Mouse (Mus musculus): ENCODE results near the gene Pex11g. TPM values are rescaled to one million over a fixed set of nuclear protein-coding genes. Genes with fewer than 3 reads are reported as not detected.
A peak's percentile ranks its signal among the peaks of the same experiment; 100 is the strongest.

The Pex11g gene
- polyA plus RNA-seq, 1 experiment from 2014 or later: 4.5 TPM

GRCm38 (mm10) chr8:3470562-3470961 is 3.1 kb upstream of the Pex11g start, which contains the start of gene Tex45:
Tex45 (plus strand) TSS chr8:3470862.
- H3K36me3 ChIP-seq: no peaks in the 10 kb centered on the region
- no peak within 1 kb of the TSS for H3K9ac ChIP-seq
- no peak for ATAC-seq (ENCODE audit: low FRiP score, low read depth)

GRCm38 (mm10) chr8:3468838-3469237 is 1.4 kb upstream of the Pex11g start:
- Histone ChIP-seq H3K9me3 (no peaks in the 10 kb centered on the region), H3K27me3 (no peaks in the 10 kb centered on the region), H3K36me3 (no peaks in the 10 kb centered on the region), H3K4me1 (replicated peaks) (peaks cover 5% of the 10 kb centered on the region), H3K4me2 (no peak overlapping the region), H3K27ac (replicated peaks) (no peak overlapping the region), H3K9ac (no peak overlapping the region), H3K4me3 (no peak overlapping the region)
- no peak for ATAC-seq (ENCODE audit: low FRiP score, low read depth)
- 88% methylated on average over 1 of the region's 1 CpGs for WGBS

More at GRCm38 (mm10) chr8:3470562-3470961, 3.1 kb upstream of the Pex11g start, which contains the start of gene Tex45:
- no peak within 1 kb of the TSS for H3K4me3 ChIP-seq
- H3K27me3 ChIP-seq: no peaks in the 10 kb centered on the region
- H3K9me3 ChIP-seq: no peaks in the 10 kb centered on the region
- no peak within 1 kb of the TSS for H3K27ac ChIP-seq (replicated peaks)
- peaks cover 5% of the 10 kb centered on the region for H3K4me1 ChIP-seq (replicated peaks)
- no peak within 1 kb of the TSS for H3K4me2 ChIP-seq

GRCm38 (mm10) chr8:3467886-3468545 is 536 bp upstream of the Pex11g start:
- Histone ChIP-seq H3K27me3 (no peaks in the 10 kb centered on the region), H3K4me1 (replicated peaks) (peaks cover 5% of the 10 kb centered on the region), H3K9me3 (no peaks in the 10 kb centered on the region), H3K9ac (peak overlapping the region; percentile 36), H3K36me3 (no peaks in the 10 kb centered on the region), H3K4me3 (peak overlapping the region; percentile 43), H3K4me2 (peak overlapping the region; percentile 62), H3K27ac (replicated peaks) (peak overlapping the region; percentile 72)
- peak; percentile 24; the same call in 1 of the 2 replicates for ATAC-seq (ENCODE audit: low FRiP score, low read depth)
- 49% methylated on average over 9 of the region's 9 CpGs for whole genome bisulfite sequencing

GRCm38 (mm10) chr8:3464309-3464708 is 3.2 kb downstream of the Pex11g start:
- no peak for ATAC-seq (ENCODE audit: low FRiP score, low read depth)
- no peak overlapping the region for H3K4me2 ChIP-seq
- WGBS: 57% methylated on average over 5 of the region's 5 CpGs
- H3K27ac ChIP-seq (replicated peaks): no peak overlapping the region
- no peaks in the 10 kb centered on the region for H3K27me3 ChIP-seq
- H3K4me3 ChIP-seq: no peak overlapping the region
- H3K36me3 ChIP-seq: no peaks in the 10 kb centered on the region
- no peaks in the 10 kb centered on the region for H3K9me3 ChIP-seq
- H3K4me1 ChIP-seq (replicated peaks): peaks cover 5% of the 10 kb centered on the region
- no peak overlapping the region for H3K9ac ChIP-seq

GRCm38 (mm10) chr8:3463248-3463647 is 4.2 kb downstream of the Pex11g start:
- no peaks in the 10 kb centered on the region for H3K27me3 ChIP-seq
- ATAC-seq (ENCODE audit: low FRiP score, low read depth): no peak
- 88% methylated on average over 2 of the region's 2 CpGs for WGBS
- H3K4me1 ChIP-seq (replicated peaks): peaks cover 5% of the 10 kb centered on the region
- H3K27ac ChIP-seq (replicated peaks): no peak overlapping the region
- 0 out of 2 replicates have a peak, but pooled peaks cover 1% of the 10 kb centered on the region for H3K36me3 ChIP-seq
- no peak overlapping the region for H3K4me3 ChIP-seq
- no peak overlapping the region for H3K4me2 ChIP-seq
- H3K9ac ChIP-seq: no peak overlapping the region
- H3K9me3 ChIP-seq: no peaks in the 10 kb centered on the region

- no peaks in the 10 kb centered on the region for H3K4me1 ChIP-seq (replicated peaks)
- H3K36me3 ChIP-seq: peaks cover 74% of the 10 kb centered on the region
- H3K4me2 ChIP-seq: no peak overlapping the region
- no peak overlapping the region for H3K27ac ChIP-seq (replicated peaks)
- WGBS: 98% methylated on average over 25 of the region's 25 CpGs
- H3K4me3 ChIP-seq: no peak overlapping the region
- no peaks in the 10 kb centered on the region for H3K9me3 ChIP-seq
- no peak overlapping the region for H3K9ac ChIP-seq
- no peak for ATAC-seq (ENCODE audit: low FRiP score, low read depth)
- no peaks in the 10 kb centered on the region for H3K27me3 ChIP-seq
Measured at GRCm38 (mm10) chr8:3451992-3452391, 15.5 kb downstream of the Pex11g start.

GRCm38 (mm10) chr8:3450670-3451069 is 16.8 kb downstream of the Pex11g start:
- H3K4me1 ChIP-seq (replicated peaks): no peaks in the 10 kb centered on the region
- ATAC-seq (ENCODE audit: low FRiP score, low read depth): peak; percentile 43
- 31% methylated on average over 5 of the region's 5 CpGs for WGBS
- no peak overlapping the region for H3K27ac ChIP-seq (replicated peaks)
- no peak overlapping the region for H3K9ac ChIP-seq
- peaks cover 69% of the 10 kb centered on the region for H3K36me3 ChIP-seq
- no peak overlapping the region for H3K4me3 ChIP-seq
- no peak overlapping the region for H3K4me2 ChIP-seq
- no peaks in the 10 kb centered on the region for H3K9me3 ChIP-seq
- H3K27me3 ChIP-seq: no peaks in the 10 kb centered on the region

GRCm38 (mm10) chr8:3449226-3449625 is 18.3 kb downstream of the Pex11g start:
- Histone ChIP-seq H3K36me3 (peaks cover 61% of the 10 kb centered on the region), H3K27me3 (no peaks in the 10 kb centered on the region), H3K4me3 (no peak overlapping the region), H3K27ac (replicated peaks) (no peak overlapping the region), H3K4me1 (replicated peaks) (no peaks in the 10 kb centered on the region), H3K4me2 (no peak overlapping the region), H3K9me3 (no peaks in the 10 kb centered on the region), H3K9ac (no peak overlapping the region)
- WGBS: 94% methylated on average over 2 of the region's 2 CpGs
- no peak for ATAC-seq (ENCODE audit: low FRiP score, low read depth)

- Histone ChIP-seq H3K27ac (replicated peaks) (no peak overlapping the region), H3K4me2 (no peak overlapping the region), H3K4me3 (no peak overlapping the region), H3K27me3 (no peaks in the 10 kb centered on the region), H3K4me1 (replicated peaks) (no peaks in the 10 kb centered on the region), H3K9me3 (no peaks in the 10 kb centered on the region), H3K9ac (no peak overlapping the region), H3K36me3 (peaks cover 57% of the 10 kb centered on the region)
- WGBS: 79% methylated on average over 12 of the region's 12 CpGs
- no peak for ATAC-seq (ENCODE audit: low FRiP score, low read depth)
Measured at GRCm38 (mm10) chr8:3439510-3439909, 28.0 kb downstream of the Pex11g start.

- Histone ChIP-seq H3K4me1 (replicated peaks) (no peaks in the 10 kb centered on the region), H3K36me3 (peaks cover 76% of the 10 kb centered on the region)
- ATAC-seq (ENCODE audit: low FRiP score, low read depth): no peak
Measured at GRCm38 (mm10) chr8:3436492-3436891, 31.0 kb downstream of the Pex11g start.

GRCm38 (mm10) chr8:3431113-3431512 is 36.4 kb downstream of the Pex11g start:
- Histone ChIP-seq H3K36me3 (peaks cover 53% of the 10 kb centered on the region), H3K4me3 (no peak overlapping the region), H3K27me3 (no peaks in the 10 kb centered on the region), H3K4me1 (replicated peaks) (no peaks in the 10 kb centered on the region), H3K9ac (no peak overlapping the region), H3K27ac (replicated peaks) (no peak overlapping the region), H3K4me2 (no peak overlapping the region), H3K9me3 (no peaks in the 10 kb centered on the region)
- ATAC-seq (ENCODE audit: low FRiP score, low read depth): no peak
- 91% methylated on average over 3 of the region's 3 CpGs for WGBS

More at GRCm38 (mm10) chr8:3436492-3436891, 31.0 kb downstream of the Pex11g start:
- Histone ChIP-seq H3K4me3 (no peak overlapping the region), H3K27ac (replicated peaks) (no peak overlapping the region), H3K9ac (no peak overlapping the region), H3K27me3 (no peaks in the 10 kb centered on the region), H3K4me2 (no peak overlapping the region), H3K9me3 (no peaks in the 10 kb centered on the region)
- WGBS: 73% methylated on average over 5 of the region's 6 CpGs

GRCm38 (mm10) chr8:3429966-3430365 is 37.5 kb downstream of the Pex11g start:
- 79% methylated on average over 2 of the region's 2 CpGs for WGBS
- no peak for ATAC-seq (ENCODE audit: low FRiP score, low read depth)
- Histone ChIP-seq H3K36me3 (peaks cover 43% of the 10 kb centered on the region), H3K9ac (no peak overlapping the region), H3K4me3 (no peak overlapping the region), H3K9me3 (no peaks in the 10 kb centered on the region), H3K4me2 (no peak overlapping the region), H3K4me1 (replicated peaks) (no peaks in the 10 kb centered on the region), H3K27ac (replicated peaks) (no peak overlapping the region), H3K27me3 (no peaks in the 10 kb centered on the region)

GRCm38 (mm10) chr8:3428426-3428825 is 39.1 kb downstream of the Pex11g start:
- Histone ChIP-seq H3K4me2 (no peak overlapping the region), H3K4me3 (no peak overlapping the region), H3K36me3 (peaks cover 35% of the 10 kb centered on the region), H3K4me1 (replicated peaks) (no peaks in the 10 kb centered on the region), H3K9me3 (no peaks in the 10 kb centered on the region), H3K9ac (no peak overlapping the region), H3K27me3 (no peaks in the 10 kb centered on the region), H3K27ac (replicated peaks) (no peak overlapping the region)
- no peak for ATAC-seq (ENCODE audit: low FRiP score, low read depth)
- 87% methylated on average over 2 of the region's 2 CpGs for WGBS
